Mouse (Mus musculus) cerebellum, adult 8-10 months (tissue): ENCODE data around the gene R3hdml.

Experiments
- DNase-seq: peaks from one replicate; pipeline ENCODE4 v3.0.0; 2022

R3hdml gene

DNA sequence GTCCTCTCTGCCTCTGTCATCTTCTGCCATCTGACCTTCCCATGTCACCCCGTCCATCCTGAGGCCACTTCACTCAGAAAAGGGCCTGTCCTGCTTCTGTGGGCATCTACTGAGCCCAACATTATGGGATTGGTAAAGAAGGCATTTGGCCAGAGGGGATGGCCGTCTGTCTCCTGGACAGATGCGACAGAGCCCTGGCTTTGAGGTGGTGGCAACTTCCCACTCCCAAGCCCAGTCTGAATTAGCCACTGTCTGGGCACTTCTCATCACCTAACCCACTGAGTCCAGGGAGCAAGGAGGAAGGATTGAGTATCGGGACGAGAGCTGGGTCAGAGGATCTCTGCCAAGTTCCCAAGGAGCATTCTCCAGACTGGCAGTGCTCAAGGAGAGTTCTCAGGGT, at the start of gene R3hdml:
R3hdml (plus strand) TSS at position 301 of the 400 bp plus-strand sequence.
- DNase-seq = no peak

DNA sequence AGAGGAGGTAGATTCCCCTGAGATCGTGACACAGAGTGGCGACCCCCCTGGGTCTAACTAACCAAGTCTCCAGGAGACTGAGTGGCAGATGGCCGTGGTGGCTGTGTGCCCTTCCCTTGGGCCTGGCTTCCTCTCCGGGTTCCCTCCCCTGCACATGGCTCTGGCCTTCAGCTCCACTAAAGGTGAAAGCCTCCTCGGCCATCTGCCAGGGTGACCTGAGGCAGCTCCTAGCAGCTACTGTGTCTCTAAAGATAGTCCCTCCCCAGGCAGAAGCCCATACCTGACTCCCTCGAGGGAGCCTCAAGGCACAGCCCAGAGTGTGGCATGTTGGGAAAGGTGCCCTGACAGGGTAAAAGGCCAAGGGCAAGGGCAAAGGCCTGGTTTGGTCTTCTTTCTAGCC, 48.6 kb upstream of the R3hdml start:
- DNase-seq = peak; percentile 78

DNA sequence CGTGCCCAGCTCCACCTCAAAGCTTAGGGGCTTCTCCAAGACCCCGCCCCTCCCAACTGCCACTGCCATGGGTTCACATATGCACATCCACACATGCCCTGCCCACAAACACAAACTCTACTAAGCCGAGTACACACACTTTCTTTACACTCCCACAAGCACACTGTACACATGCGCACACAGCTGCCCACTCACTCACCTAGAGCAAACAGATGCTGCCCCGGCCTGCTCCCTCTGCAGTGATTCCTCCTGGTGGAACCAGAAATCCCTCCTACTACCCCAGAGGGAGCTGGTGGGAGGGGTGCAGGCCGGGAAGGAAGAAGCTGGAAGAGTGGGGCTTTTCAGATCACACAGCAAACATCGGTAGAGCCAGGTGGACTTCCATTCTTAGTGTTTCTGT, 48.1 kb upstream of the R3hdml start:
- no peak for DNase-seq

DNA sequence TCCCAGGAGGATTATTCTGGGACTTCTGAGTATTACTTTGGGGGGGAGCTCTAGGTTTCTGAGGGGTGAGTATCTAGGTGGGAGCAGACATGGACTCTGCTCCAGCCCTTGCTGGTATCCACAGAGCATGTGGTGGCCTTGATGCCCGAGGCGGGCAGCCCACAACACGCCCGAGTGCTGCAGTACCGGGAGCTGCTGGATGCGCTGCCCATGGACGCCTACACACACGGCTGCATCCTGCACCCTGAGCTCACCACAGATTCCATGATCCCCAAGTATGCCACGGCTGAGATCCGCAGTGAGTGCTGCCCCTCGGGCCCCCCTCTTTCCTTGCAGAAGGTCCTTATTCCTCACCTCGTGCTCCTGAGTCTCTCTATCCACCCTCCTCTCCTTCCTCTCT, 44.7 kb upstream of the R3hdml start:
- DNase-seq = no peak

DNA sequence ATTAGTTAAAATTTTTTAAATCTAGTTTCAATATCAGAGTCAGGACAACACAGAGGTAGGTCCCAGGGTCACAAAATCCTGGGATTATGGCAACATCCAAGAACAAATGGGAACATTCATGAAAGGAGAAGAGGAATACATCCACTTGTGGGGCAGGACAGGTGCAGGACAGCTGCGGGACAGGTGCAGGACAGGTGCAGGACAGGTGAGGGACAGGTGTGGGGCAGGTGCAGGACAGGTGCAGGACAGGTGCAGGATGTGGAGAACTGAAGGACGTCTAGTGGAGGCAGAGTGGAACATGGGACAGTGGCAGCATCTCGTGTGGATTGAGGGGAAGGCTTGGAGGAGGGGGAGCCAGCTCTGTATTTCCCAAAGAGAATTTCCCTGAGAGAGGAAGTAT, 42.8 kb upstream of the R3hdml start:
- no peak for DNase-seq

DNA sequence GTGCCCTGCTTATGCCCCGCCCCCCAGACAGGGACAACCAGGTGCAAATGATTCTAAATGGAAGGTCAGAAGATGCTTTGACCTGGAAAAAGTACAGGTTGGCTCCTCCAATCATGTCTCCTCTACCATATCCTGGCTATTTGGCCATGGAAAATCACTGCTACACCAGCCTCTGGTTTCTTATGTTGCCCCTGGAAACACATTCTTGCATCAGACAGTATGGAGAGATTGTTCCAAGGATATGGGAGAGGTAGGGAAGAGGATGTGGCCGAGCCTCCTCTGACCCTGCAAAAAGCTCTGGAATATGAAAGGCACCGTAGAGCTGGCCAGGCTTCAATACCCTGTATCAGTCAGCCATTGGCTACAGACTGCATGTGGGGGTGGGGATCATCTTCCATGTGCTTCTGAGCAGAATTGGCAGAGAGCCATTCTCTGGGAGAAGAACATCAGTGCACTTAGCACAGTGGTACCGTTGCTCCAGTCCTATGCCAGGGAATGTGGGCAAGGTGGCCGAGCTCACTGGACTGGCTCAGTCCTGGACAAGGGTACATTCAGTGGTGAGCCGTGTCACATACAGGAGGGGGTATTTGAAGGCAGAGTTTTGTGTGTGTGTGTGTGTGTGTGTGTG, 41.3 kb upstream of the R3hdml start:
- no peak for DNase-seq

DNA sequence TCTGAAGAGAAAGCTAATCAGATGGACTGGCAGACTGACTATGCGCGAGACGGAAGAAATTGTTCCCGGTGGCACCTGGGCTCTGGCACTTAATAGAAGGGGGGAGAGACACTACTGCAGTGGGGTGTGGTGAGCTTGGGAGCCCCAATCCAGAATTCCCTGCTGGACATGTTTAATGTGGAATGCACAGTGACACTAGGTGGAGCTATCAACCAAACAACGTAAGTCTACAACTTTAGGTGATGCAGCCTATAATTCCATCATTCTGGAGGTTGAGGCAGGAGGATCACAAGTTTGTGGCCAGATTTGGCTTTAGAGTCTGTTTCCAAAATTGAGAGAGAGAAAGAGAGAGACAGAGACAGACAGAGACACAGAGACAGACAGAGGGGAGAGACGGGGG, 39.4 kb upstream of the R3hdml start:
- DNase-seq = no peak

DNA sequence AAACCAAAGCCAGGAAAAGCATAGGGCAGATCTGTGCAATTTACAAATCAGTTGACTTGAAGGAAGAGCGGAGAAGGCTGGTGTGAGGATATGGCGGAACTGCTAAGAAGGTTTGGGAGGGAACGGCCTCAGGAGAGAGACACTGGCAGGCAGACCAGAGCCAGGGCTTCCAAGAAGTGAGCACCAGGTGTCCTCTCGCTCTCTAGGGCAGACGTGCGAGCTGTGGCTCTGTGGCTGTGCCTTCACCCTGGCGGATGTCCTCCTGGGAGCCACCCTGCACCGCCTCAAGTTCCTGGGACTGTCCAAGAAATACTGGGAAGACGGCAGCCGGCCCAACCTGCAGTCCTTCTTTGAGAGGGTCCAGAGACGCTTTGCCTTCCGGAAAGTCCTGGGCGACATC, 38.7 kb upstream of the R3hdml start:
- no peak for DNase-seq

DNA sequence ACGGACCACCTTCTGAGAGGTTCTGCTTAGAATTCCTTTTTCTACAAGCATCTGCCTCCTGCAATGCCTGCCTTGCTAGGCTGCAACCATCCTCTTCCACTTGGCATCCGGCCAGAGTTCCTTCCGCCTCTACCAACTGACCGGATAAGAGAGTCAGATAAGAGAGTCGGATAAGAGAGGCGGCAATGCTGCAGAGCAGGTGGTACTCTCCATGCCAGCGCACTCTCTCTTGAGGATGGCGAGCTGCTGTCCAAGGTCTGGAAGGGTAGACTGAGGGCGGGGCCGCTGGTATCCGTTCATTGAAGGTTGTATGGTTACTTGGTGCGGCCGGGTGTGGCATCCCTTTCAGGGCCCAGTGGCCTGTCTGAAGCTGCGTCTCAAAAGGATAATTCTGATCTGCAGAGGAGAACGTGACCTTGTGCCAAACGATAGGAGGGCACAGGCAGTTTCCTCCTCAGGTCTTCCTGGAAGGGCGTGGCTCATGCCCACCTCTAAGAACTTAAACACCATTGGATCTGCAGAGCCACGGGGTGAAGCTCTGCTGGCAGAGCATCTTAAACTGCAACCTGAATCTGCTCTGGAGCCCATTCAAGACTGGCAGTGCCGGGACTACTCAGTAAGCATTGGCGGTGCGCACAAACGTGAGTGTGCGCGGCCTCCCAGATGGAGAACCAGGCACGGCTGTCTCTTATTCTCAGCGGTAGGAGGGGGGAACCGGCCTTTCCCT, 33.4 kb upstream of the R3hdml start:
- DNase-seq = no peak

DNA sequence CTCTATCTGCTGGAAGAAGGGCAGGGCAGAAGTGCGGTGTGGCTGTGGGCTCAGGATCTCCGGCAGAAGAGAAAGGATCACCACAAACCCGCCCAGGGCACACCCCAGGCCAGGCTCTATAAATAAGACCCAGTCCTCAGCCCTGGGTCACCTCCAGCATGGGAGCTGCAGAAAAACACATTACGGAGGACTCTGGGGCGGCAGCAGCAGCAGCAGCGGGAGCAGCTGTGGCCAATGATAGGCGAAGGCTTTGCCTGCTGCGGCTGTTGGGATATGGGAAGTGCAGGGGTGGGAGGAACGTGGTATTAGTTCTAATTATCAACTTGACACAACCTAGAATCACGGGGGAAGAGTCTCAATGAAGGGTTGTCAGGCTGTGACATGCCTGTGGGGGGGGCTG, 32.7 kb upstream of the R3hdml start:
- DNase-seq = no peak

DNA sequence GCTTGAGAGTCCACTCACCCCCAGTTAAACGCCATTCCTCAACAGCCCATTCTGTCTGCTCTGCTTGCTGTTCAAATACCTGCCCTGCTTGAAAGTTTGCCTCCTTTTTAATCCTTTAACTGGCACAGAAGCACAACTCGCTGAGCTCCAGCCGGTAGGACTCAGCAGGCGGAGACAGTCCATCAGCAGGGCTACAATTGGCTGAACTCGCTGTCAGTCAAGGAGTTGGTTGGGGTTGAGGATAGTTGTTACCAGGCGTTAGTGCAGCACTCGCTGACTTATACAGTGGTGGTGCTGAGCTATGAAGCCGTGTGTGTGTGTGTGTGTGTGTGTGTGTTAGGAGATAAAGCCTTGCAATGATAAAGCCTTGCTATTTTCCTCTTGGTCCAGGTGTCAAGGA, 31.5 kb upstream of the R3hdml start:
- peak; percentile 3 for DNase-seq

DNA sequence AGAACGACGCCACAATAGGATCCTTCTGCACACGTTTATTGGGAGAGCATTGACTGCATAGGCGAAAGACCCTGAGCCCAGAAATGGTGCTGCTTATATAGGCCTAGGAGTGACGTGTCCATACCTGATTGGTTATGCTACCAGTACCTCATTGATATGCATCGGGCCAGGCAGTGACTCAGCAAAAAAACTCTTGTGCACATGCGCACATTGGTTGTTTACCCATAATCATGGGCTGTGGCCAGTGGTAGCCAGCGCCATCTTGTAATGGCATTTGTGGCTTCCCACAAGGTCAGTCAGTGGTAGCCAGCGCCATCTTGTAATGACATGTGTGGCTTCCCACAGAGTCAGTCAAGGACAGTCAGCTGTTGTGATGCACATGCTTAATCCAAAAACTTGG, 30.8 kb upstream of the R3hdml start:
- peak; percentile 0 for DNase-seq

DNA sequence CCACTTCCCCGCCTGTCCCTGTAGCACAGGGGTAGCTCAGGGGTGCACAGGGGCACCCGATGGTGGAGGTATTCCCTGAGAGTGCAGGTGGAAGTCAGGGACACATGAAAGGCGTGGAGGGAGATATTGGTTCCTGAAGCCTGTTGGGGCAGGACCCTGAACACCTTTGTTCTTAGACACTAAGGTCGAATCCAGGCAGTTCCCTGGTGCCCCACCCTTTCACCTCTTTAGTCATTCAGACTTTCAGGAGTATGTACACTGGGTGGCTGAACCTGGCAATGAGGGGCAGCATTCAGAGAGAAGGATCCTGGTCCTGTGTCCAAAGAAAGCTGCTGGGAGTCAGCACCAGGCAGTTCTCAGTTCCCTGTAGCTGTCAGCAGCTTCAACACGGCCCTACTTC, 29.7 kb upstream of the R3hdml start:
- DNase-seq = no peak

DNA sequence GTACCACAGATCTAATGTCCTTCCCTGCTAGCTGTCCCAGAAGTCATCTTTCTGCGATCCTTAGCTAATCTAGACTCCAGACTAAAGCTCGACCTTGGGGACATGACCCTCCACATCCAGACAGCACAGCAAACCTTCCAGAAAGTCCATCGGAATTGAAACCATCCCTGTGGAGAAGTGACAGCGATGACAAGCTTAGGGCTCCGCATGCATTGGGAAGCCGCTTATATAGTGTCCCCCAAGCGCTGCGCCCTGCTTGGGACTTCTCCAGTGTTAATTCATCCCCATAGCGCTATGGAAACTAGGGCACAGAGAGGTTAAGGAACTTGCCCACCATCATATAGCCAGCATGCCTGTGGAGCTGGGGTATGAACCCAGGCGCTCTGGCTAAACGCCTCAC, 29.3 kb upstream of the R3hdml start:
- peak; percentile 2 for DNase-seq

DNA sequence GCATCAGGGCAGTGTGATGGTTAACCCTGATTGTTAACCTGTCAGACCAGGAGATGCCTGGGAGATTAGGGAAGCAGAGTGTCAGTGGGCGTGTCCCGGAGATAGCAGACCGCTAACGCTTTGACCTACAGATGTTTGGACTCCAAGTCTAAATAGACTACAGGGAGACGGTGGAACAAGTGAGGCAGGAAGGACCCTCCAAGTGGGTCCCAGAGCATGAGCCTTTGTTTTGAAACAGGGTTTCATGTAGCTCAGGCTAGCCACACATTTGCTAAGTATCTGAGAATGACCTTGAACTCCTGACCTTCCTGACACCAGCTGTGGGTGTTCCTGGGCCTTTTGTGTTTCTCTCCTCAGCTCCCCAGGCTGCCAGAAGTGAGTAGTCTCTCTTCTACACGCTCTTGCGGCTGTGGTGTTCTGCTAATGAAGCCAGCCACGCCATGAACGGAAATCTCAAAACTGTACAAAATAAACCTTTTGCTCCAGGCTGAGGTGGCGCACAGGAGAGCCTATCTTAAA, 28.8 kb upstream of the R3hdml start:
- DNase-seq = peak; percentile 1

DNA sequence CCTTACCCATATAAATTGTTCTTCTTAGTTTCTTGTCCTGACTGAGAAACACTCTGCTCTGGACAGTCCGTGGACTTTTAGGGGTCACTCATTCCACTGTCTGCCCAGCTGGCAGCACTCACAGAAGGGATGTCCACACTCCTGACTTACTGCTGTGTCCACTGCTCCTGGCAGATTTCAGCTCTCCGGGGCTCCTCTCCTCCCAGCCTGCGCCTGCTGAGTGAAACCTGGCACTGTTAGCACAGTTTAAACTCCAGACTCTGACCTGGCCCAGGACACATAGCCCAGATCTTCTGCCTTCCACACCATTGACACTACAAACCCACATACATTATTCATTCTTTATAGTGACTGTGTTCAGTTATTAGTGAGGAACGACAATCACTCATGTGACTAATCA, 28.1 kb upstream of the R3hdml start:
- DNase-seq = peak; percentile 26

DNA sequence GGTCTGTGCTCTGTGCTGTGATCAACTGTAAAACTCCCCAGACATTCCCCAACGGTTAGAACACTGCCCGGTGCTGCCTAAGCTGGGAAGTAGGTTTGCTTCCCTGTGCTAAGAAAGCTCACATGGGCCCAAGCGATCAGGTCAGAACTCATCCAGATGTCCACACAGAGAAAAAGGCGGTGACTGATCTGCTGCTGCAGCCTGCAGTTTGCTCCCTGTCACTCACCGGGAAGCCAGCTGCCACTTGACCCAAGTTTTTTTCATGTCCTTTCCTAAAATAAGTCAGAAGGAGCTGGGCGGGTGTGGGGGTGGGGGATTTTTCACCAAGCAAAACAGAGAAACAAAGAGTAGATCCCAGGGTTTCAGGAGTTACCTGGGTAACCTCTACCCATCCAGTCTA, 27.6 kb upstream of the R3hdml start:
- DNase-seq = no peak

DNA sequence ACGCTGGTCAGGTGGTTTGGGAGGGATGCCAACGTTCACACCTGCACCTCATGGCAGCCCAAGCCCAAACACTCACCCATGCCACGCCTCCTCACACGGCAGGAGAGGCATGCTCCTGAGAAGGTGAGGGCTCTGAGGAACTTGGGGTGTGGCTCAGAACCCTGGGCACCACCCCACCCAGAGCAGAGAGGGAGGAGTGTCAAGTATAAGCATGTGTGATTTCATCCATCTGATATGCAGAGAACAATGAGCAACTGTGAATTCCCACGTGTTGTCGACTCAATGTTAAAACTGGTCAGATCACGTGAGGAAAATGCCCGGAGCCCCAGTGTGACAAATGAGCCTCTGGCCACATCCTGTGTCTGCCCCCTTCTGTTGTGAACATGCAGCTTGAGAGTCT, 25.3 kb upstream of the R3hdml start:
- DNase-seq = peak; percentile 5

DNA sequence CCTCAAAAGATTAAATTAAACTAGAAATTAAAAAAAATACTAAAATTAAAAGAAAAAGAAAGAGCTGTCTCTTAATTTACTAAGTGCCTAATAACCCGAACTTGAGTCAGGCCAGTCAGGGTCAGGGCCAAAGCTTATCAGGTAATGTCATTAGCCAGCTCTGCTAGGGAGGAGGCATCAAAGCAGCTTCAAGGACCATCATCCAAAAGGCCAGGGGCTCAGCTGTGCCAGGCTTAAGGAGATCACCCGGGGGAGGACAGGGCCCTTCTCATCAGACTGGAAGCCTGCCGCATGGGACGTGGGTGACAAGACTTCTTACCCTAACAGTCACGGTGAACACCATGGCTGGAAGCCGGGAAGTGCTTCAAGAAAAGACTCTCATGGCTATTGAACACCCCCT, 24.5 kb upstream of the R3hdml start:
- DNase-seq = no peak

DNA sequence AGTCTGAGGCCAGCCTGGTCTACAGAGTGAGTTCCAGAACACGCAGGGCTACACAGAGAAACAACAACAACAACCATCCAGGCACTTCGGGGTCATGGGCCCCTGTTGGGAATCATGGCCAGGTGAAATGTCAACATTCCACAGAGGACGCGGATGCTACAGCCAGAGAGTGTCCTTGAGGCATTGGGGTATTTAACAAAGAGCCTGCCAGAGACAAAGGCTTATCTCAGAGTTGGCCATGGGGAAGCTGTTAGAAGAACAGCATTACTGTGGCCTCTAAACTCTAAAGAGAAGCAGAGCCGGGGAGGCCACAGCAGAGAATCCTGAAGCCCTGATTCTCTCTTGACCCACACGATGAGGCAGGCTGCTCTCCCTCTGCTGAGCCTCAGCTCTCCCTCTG, 23.3 kb upstream of the R3hdml start:
- no peak for DNase-seq

DNA sequence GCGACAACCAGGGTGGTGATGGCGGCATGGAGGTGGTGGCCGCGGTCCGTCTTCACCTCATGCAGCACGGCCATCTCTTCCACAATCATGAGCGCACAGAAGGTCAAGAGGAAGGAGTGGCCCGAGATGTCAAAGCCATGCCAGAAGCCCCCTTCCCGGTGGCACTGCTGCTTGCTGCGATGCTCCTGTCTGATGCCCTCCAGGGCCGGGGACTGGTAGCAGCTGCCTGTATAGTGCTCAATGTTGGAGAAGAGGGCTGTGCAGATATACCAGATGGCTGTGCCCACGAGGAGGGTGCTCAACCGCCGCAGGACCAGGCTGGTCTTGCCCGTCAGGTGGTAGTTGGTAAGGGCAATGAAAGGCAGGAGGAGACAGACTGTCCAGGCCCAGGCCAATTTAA, 22.4 kb upstream of the R3hdml start:
- DNase-seq = no peak

DNA sequence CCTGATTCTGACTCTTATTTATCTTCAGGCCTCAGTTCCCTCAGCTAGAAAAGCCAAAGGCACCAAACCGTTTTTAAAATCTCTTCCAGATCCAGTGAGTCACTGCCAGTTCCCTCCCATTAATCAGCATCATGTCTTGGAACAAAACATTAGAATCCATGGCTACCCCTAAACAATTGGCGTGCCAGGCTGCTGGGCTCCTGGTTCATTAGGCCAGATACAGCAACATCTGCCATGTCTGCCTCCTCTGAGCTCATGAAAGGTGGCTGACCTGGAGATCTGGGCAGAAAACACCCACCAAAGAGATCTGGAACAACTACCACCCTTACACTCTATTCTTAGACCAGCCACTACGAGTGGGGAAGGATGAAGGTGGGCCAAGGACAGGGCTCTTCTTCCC, 21.0 kb upstream of the R3hdml start:
- no peak for DNase-seq

DNA sequence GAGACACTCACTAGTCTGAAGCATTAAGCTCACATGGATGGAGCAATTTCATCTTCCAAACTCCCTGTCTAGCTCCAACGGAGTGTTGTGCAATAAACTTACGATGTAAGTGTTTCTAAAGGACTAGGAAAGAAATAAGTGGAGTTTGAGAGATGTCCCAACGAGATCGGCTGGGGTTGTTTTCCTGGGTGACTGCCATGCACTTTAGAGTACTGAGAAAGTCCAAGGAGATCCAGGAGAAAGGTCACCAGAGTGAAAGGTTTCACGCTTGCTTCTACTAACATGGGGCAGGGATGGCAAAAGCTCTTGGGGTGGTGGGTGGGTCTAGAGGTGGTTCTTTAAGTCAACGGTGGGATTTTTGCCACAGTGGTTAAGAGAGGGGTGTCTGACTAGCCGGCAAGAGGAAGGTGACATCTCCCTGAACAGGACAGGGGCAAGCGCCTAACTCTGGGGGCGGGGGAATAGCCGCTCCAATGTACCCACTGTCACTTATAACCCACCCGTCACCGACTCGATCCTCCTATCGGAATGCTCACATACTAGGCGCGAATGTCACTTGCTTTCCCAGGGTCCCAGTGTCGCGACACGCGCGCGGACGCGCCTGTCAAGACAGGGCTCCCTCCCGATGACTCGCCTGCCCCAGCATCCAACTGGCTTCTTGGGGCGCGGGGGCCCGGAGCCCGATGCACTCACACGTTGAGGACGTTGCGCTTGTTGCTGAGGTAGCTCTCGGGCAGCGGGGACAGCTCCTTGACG, 20.2 kb upstream of the R3hdml start:
- DNase-seq = no peak

DNA sequence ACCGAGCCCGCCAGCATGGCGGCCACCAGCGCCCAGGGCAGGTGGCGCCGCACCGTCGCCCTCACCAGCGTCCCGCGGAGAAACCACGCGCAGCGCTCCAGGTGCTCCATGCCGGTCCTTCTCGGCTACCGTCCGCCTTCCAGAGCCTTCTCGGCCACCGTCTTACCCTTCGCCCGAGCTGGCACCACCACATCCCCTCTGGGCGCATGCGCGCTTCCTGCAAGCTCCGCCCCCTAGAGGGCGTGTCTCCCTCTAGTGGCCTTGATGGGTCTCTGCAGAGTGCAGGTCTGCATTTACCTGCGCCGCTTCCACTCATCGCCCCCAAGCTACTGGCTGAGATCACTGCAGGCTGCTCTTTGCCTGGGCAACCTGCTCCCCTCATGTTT, 19.7 kb upstream of the R3hdml start, which contains the start of gene Fitm2:
Fitm2 (minus strand) TSS at position 164 of the 386 bp plus-strand sequence.
- DNase-seq = peak; percentile 98
